Mouse (Mus musculus): ENCODE measurements around the gene Exosc5.

GRCm38 (mm10) chr7:25706578-25707170, 47.7 kb downstream of the Exosc5 start:
- TF ChIP-seq POLR2A (IDR thresholded peaks at IDR 0.05; ENCODE audit: low read depth, low read length), result no peak
- no peak for TF ChIP-seq CTCF (IDR thresholded peaks at IDR 0.05; ENCODE audit: borderline replicate concordance, insufficient read depth, low read length)
